21 mouse cellular contexts compared by ENCODE assay signal in the genomic region with DNA sequence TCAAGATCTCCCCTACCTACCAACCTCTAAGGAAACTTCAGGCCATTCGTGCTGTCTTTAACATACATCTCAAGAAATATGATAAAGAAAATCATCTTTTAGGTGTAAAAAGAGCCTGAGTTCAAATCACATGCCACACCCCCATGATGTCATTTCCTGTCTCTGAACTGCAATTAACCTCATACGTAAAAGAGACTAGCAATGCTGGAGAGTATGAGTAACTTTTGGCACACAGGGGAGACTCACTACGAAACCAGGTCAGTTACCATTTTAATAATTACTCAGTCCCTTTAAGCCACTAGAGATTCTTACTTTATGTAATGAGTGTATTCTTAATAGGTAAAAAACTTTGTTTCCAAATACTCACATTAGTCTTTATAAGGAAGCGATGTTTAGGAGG. TPM values are rescaled to one million over a fixed set of nuclear protein-coding genes. Genes with fewer than 3 reads are reported as not detected.
DNase-seq lines count a peak whose midpoint lies in the region; ATAC-seq and TF ChIP-seq lines count a peak whose summit lies in the region.
"Had no signal": no experiment of that assay in that cellular context is flagged by ENCODE, and none has a peak within 500 bp of the region (broad histone marks: within the 10 kb centered on the region; RNA-seq: fewer than 3 reads in every experiment).

No protein-coding gene starts in this region.

- DNase-seq in 3T3-L1 (ENCODE audit: low read depth, low spot score) (peak; percentile 78), CH12.LX (ENCODE audit: extremely low read depth) (peak; percentile 42), NIH3T3 (ENCODE audit: low read depth) (peak; percentile 44)
- DNase-seq in cerebellum, adult 9-11 months = no peak
- no peak for DNase-seq in left cerebral cortex, postnatal 25 days (ENCODE audit: low spot score in 2 of 2)
- DNase-seq: adrenal gland, postnatal 10 days; adrenal gland, postnatal 25 days; B cell, adult 2 months; cerebellum, adult 11 months; cerebellum, adult 18-20 months; cerebellum, adult 8-10 months; cerebellum, postnatal 10 days; cerebellum, postnatal 25 days had no signal

- no peak for ATAC-seq in intestine, embryonic 16.5 days
- ATAC-seq: forebrain, embryonic 14.5 days; forebrain, embryonic 16.5 days had no signal

- dilution Hi-C loops in CH12.LX (cut with MboI; ENCODE audit: extremely low pct_ligation_motif_present, extremely low pct_unique_long_range_greater_than_20kb, low sequenced_read_pairs) = no loop called here

- H3K9me3 ChIP-seq in CH12.LX (replicated peaks; ENCODE audit: low read length) = no peaks in the 10 kb centered on the region
- H3K9me3 ChIP-seq in intestine, embryonic 16.5 days (ENCODE audit: control insufficient read depth, low read length) = no peaks in the 10 kb centered on the region
- H3K9me3 ChIP-seq: embryonic facial prominence, embryonic 10.5 days; embryonic facial prominence, embryonic 12.5 days; forebrain, embryonic 10.5 days; forebrain, embryonic 12.5 days had no signal

- H3K4me3 ChIP-seq in CH12.LX (replicated peaks in 1 of 3; ENCODE audit: low read depth in 2 of 3, low read length in 2 of 3, poor library complexity in 1 of 3) = no peak overlapping the region
- H3K4me3 ChIP-seq in intestine, embryonic 16.5 days (ENCODE audit: low read length) = no peak overlapping the region
- H3K4me3 ChIP-seq: embryonic facial prominence, embryonic 10.5 days; embryonic facial prominence, embryonic 12.5 days; erythroblast, embryonic 14.5 days; forebrain, embryonic 10.5 days; forebrain, embryonic 12.5 days had no signal

- H3K36me3 ChIP-seq in CH12.LX (replicated peaks in 1 of 2; ENCODE audit: control insufficient read depth in 1 of 2, insufficient read depth in 1 of 2, low read length in 1 of 2) = no peaks in the 10 kb centered on the region
- H3K36me3 ChIP-seq in intestine, embryonic 16.5 days (ENCODE audit: control insufficient read depth, insufficient read depth, low read length) = no peaks in the 10 kb centered on the region
- H3K36me3 ChIP-seq: embryonic facial prominence, embryonic 10.5 days; embryonic facial prominence, embryonic 12.5 days; forebrain, embryonic 10.5 days; forebrain, embryonic 12.5 days had no signal

- in situ Hi-C loops in CH12.LX (cut with MboI; ENCODE audit: low pct_ligation_motif_present, low pct_unique_long_range_greater_than_20kb, low sequenced_read_pairs) = no loop called here

- TF ChIP-seq CTCF in CH12.LX (conservative IDR thresholded peaks at IDR 0.05 in 1 of 2, IDR thresholded peaks at IDR 0.05 in 1 of 2; ENCODE audit: low read depth in 2 of 2, low read length in 2 of 2) = no peak

- H3K27ac ChIP-seq in CH12.LX (ENCODE audit: insufficient read depth, low read depth) = no peak overlapping the region
- H3K27ac ChIP-seq in intestine, embryonic 16.5 days (ENCODE audit: low read length) = no peak overlapping the region
- H3K27ac ChIP-seq: embryonic facial prominence, embryonic 10.5 days; embryonic facial prominence, embryonic 12.5 days; forebrain, embryonic 10.5 days; forebrain, embryonic 12.5 days had no signal

- intact Hi-C loops in left cerebral cortex, postnatal 25 days (cut with DNase I) = no loop called here

- no peak overlapping the region; the same call in 1 of the 2 replicates for H3K9ac ChIP-seq in CH12.LX (ENCODE audit: insufficient read depth, low read depth)
- no peak overlapping the region for H3K9ac ChIP-seq in intestine, embryonic 16.5 days (ENCODE audit: low read depth, low read length)
- H3K9ac ChIP-seq: embryonic facial prominence, embryonic 12.5 days; forebrain, embryonic 12.5 days had no signal

- no peak for TF ChIP-seq RAD21 in CH12.LX (IDR thresholded peaks at IDR 0.05; ENCODE audit: low read depth, low read length)

- H3K79me2 ChIP-seq in CH12.LX (replicated peaks; ENCODE audit: control insufficient read depth, extremely low read depth, insufficient read depth, poor library complexity, severe bottlenecking) = no peaks in the 10 kb centered on the region

- H3K4me2 ChIP-seq in CH12.LX (ENCODE audit: insufficient read depth, low read depth, poor library complexity, severe bottlenecking) = peak overlapping the region; percentile 60
- H3K4me2 ChIP-seq in intestine, embryonic 16.5 days (ENCODE audit: low read depth, low read length) = no peak overlapping the region
- H3K4me2 ChIP-seq: embryonic facial prominence, embryonic 12.5 days; forebrain, embryonic 12.5 days had no signal

- H3K4me1 ChIP-seq in CH12.LX (ENCODE audit: control insufficient read depth in 1 of 2, insufficient read depth in 2 of 2) = peaks cover 4 to 5% of the 10 kb centered on the region in 2 experiments; a peak in 3 of 4 replicates
- no peaks in the 10 kb centered on the region for H3K4me1 ChIP-seq in intestine, embryonic 16.5 days (ENCODE audit: control insufficient read depth, insufficient read depth, low read length)
- H3K4me1 ChIP-seq: embryonic facial prominence, embryonic 10.5 days; embryonic facial prominence, embryonic 12.5 days; forebrain, embryonic 10.5 days; forebrain, embryonic 12.5 days had no signal

- peak; percentile 45; the same call in 1 of the 2 replicates for TF ChIP-seq EP300 in CH12.LX (IDR thresholded peaks at IDR 0.05; ENCODE audit: low read length)

- peaks cover 2% of the 10 kb centered on the region for H3K27me3 ChIP-seq in CH12.LX (replicated peaks)
- H3K27me3 ChIP-seq in intestine, embryonic 16.5 days (replicated peaks; ENCODE audit: control insufficient read depth, insufficient read depth, low read length) = no peaks in the 10 kb centered on the region
- H3K27me3 ChIP-seq: embryonic facial prominence, embryonic 12.5 days; forebrain, embryonic 12.5 days had no signal

- no peak for TF ChIP-seq POLR2A in CH12.LX (IDR thresholded peaks at IDR 0.05; ENCODE audit: low read depth, low read length)

- 88% methylated on average over 4 of the region's 4 CpGs for WGBS in intestine, embryonic 16.5 days

TF ChIP-seq in CH12.LX, 34 proteins besides CTCF, POLR2A, EP300 and RAD21:
- TF ChIP-seq CHD1 (IDR thresholded peaks at IDR 0.05; ENCODE audit: low read depth, low read length) = no peak
- TF ChIP-seq ELF1 (IDR thresholded peaks at IDR 0.05; ENCODE audit: low read depth, low read length) = no peak
- peak; percentile 38; the same call in 1 of the 2 replicates for TF ChIP-seq BHLHE40 (IDR thresholded peaks at IDR 0.05; ENCODE audit: low read depth, low read length)
- TF ChIP-seq MAZ (IDR thresholded peaks at IDR 0.05; ENCODE audit: low read depth, low read length) = no peak
- no peak for TF ChIP-seq CHD2 (IDR thresholded peaks at IDR 0.05; ENCODE audit: low read length)
- TF ChIP-seq ZC3H11A (IDR thresholded peaks at IDR 0.05; ENCODE audit: low read depth, low read length) = no peak
- no peak for TF ChIP-seq SIN3A (IDR thresholded peaks at IDR 0.05; ENCODE audit: low read length)
- no peak for TF ChIP-seq GABPA (IDR thresholded peaks at IDR 0.05; ENCODE audit: insufficient replicate concordance, low read depth, low read length)
- no peak for TF ChIP-seq UBTF (IDR thresholded peaks at IDR 0.05; ENCODE audit: low read depth, low read length)
- TF ChIP-seq POLR2AphosphoS2 (IDR thresholded peaks at IDR 0.05; ENCODE audit: low read depth, low read length) = no peak
- TF ChIP-seq USF2 (conservative IDR thresholded peaks at IDR 0.05; ENCODE audit: low read depth, low read length) = no peak
- TF ChIP-seq ZMIZ1 (IDR thresholded peaks at IDR 0.05; ENCODE audit: low read depth, low read length) = no peak
- TF ChIP-seq JUN (IDR thresholded peaks at IDR 0.05; ENCODE audit: insufficient read depth, low read depth, low read length) = peak; percentile 69
- no peak for TF ChIP-seq SMC3 (IDR thresholded peaks at IDR 0.05; ENCODE audit: low read depth, low read length)
- TF ChIP-seq MAFK (IDR thresholded peaks at IDR 0.05; ENCODE audit: insufficient replicate concordance, low read length) = no peak
- no peak for TF ChIP-seq TBP (conservative IDR thresholded peaks at IDR 0.05; ENCODE audit: low read depth, low read length)
- no peak for TF ChIP-seq RCOR1 (conservative IDR thresholded peaks at IDR 0.05; ENCODE audit: low read depth, low read length)
- TF ChIP-seq MEF2A (IDR thresholded peaks at IDR 0.05; ENCODE audit: borderline replicate concordance, low read depth, low read length) = no peak
- TF ChIP-seq E2F4 (IDR thresholded peaks at IDR 0.05; ENCODE audit: insufficient replicate concordance, low read depth, low read length) = no peak
- TF ChIP-seq HCFC1 (IDR thresholded peaks at IDR 0.05; ENCODE audit: low read depth, low read length) = no peak
- TF ChIP-seq KAT2A (IDR thresholded peaks at IDR 0.05; ENCODE audit: insufficient replicate concordance, low read length) = no peak
- TF ChIP-seq ZKSCAN1 (IDR thresholded peaks at IDR 0.05; ENCODE audit: borderline replicate concordance, low read depth, low read length) = no peak
- no peak for TF ChIP-seq MAX (IDR thresholded peaks at IDR 0.05; ENCODE audit: low read length)
- TF ChIP-seq TCF12 (IDR thresholded peaks at IDR 0.05; ENCODE audit: low read depth, low read length) = no peak
- TF ChIP-seq ETS1 (conservative IDR thresholded peaks at IDR 0.05; ENCODE audit: low read depth, low read length) = peak; percentile 49; the same call in 1 of the 2 replicates
- TF ChIP-seq IRF4 (IDR thresholded peaks at IDR 0.05; ENCODE audit: low read depth, low read length) = peak; percentile 55; the same call in 1 of the 2 replicates
- TF ChIP-seq ZNF384 (IDR thresholded peaks at IDR 0.05; ENCODE audit: low read depth, low read length) = no peak
- no peak for TF ChIP-seq MXI1 (IDR thresholded peaks at IDR 0.05; ENCODE audit: low read depth, low read length)
- TF ChIP-seq MYC (IDR thresholded peaks at IDR 0.05; ENCODE audit: low read depth, low read length) = no peak
- no peak for TF ChIP-seq NRF1 (IDR thresholded peaks at IDR 0.05; ENCODE audit: low read depth, low read length)
- no peak for TF ChIP-seq PAX5 (IDR thresholded peaks at IDR 0.05; ENCODE audit: low read length)
- TF ChIP-seq USF1 (IDR thresholded peaks at IDR 0.05; ENCODE audit: low read depth, low read length) = no peak
- peak; percentile 64; the same call in 1 of the 2 replicates for TF ChIP-seq JUND (conservative IDR thresholded peaks at IDR 0.05; ENCODE audit: low read depth, low read length)
- no peak for TF ChIP-seq NELFE (IDR thresholded peaks at IDR 0.05; ENCODE audit: low read depth, low read length)
TF ChIP-seq in CH12.LX: peak in this region for 5.

RNA-seq across cellular contexts. Expression of a gene that starts 23.8 kb away (rescaled TPM):
- total RNA-seq in CH12.LX (2012; rRNA removed) (53.5 and 61.3 TPM in 2 replicates), CH12.LX (2014; rRNA removed) (119 and 138 TPM in 2 replicates)
- polyA plus RNA-seq in CH12.LX (2012; ENCODE audit: insufficient read length, low read depth) = 104 and 106 TPM in 2 replicates
- total RNA-seq in left cerebral cortex, postnatal 25 days (2021) = 1 to 10 TPM; 1.9 to 2.1 TPM
- polyA plus RNA-seq in intestine, embryonic 16.5 days (2015; fragmentation: Nextera tagmentation; extraction: Ambion mirVana) = 31.5 and 39.3 TPM in 2 replicates

Comparison
In these comparisons a context has a peak if more than half of its experiments do, and no peak if none do; other contexts are left out.
1. DNase-seq: peak in 3T3-L1 (single experiment), CH12.LX (single experiment) and NIH3T3 (single experiment); none in cerebellum, adult 9-11 months (single experiment) and left cerebral cortex, postnatal 25 days (0 of 2).
2. RNA of a gene that starts 23.8 kb away (total RNA-seq): 53.5 to 138 TPM in CH12.LX; 1.9 to 2.1 TPM in left cerebral cortex, postnatal 25 days; every median in the first group is over 10 times any median in the second.